Mouse (Mus musculus) A20 (cell line): ENCODE measurements around the gene Tectb.
"Not testable (repeated sequence)": the region's sequence is repeated elsewhere in the genome, so short reads cannot be mapped to it uniquely, and the experiment has no call there.

Experiments used
- DNase-seq: peaks from one replicate; pipeline ENCODE4 v3.0.0-alpha.2; 2011; ENCODE audit warnings: low read depth, low spot score

Tectb gene

GRCm38 (mm10) chr19:55180433-55180832, at the start of gene Tectb:
TSS of gene Tectb (plus strand) at chr19:55180733.
- DNase-seq = no peak

- DNase-seq = no peak
These were observed 48.8 kb upstream of the Tectb start for GRCm38 (mm10) chr19:55131747-55132146.

GRCm38 (mm10) chr19:55132476-55132875, 48.1 kb upstream of the Tectb start:
- DNase-seq = no peak

GRCm38 (mm10) chr19:55134521-55134920, 46.0 kb upstream of the Tectb start:
- DNase-seq = no peak

GRCm38 (mm10) chr19:55135918-55136317, 44.6 kb upstream of the Tectb start:
- no peak for DNase-seq

GRCm38 (mm10) chr19:55136693-55137427, 43.7 kb upstream of the Tectb start:
- no peak for DNase-seq

- no peak for DNase-seq
These were observed 42.6 kb upstream of the Tectb start for GRCm38 (mm10) chr19:55137884-55138283.

GRCm38 (mm10) chr19:55138506-55138905, 42.0 kb upstream of the Tectb start:
- DNase-seq = no peak

GRCm38 (mm10) chr19:55139301-55139700, 41.2 kb upstream of the Tectb start:
- no peak for DNase-seq

- no peak for DNase-seq
These were observed 36.9 kb upstream of the Tectb start for GRCm38 (mm10) chr19:55143391-55144300.

- no peak for DNase-seq
These were observed 35.8 kb upstream of the Tectb start for GRCm38 (mm10) chr19:55144691-55145090.

- DNase-seq = no peak
These were observed 35.4 kb upstream of the Tectb start for GRCm38 (mm10) chr19:55145136-55145535.

- no peak for DNase-seq
These were observed 33.0 kb upstream of the Tectb start for GRCm38 (mm10) chr19:55147568-55147967.

- DNase-seq = no peak
These were observed 32.4 kb upstream of the Tectb start for GRCm38 (mm10) chr19:55148109-55148508.

- DNase-seq = no peak
These were observed 30.9 kb upstream of the Tectb start for GRCm38 (mm10) chr19:55149646-55150045.

GRCm38 (mm10) chr19:55152274-55152673, 28.3 kb upstream of the Tectb start:
- DNase-seq = not testable (repeated sequence)

- DNase-seq = no peak
These were observed 27.6 kb upstream of the Tectb start for GRCm38 (mm10) chr19:55152983-55153382.

GRCm38 (mm10) chr19:55157029-55157428, 23.5 kb upstream of the Tectb start:
- no peak for DNase-seq

- no peak for DNase-seq
These were observed 21.9 kb upstream of the Tectb start for GRCm38 (mm10) chr19:55158606-55159005.

- no peak for DNase-seq
These were observed 20.7 kb upstream of the Tectb start for GRCm38 (mm10) chr19:55159826-55160225.

GRCm38 (mm10) chr19:55162271-55162670, 18.3 kb upstream of the Tectb start:
- DNase-seq = no peak

- DNase-seq = no peak
These were observed 16.4 kb upstream of the Tectb start for GRCm38 (mm10) chr19:55164162-55164561.
